Mouse (Mus musculus): ENCODE results near the gene Tmem204. TPM values are rescaled to one million over a fixed set of nuclear protein-coding genes. Genes with fewer than 3 reads are reported as not detected.
A peak's percentile ranks its signal among the peaks of the same experiment; 100 is the strongest.
"Not testable (repeated sequence)": the region's sequence is repeated elsewhere in the genome, so short reads cannot be mapped to it uniquely, and the experiment has no call there.

Gene Tmem204
- total and polyA plus RNA-seq, 3 experiments = 0.10 TPM; not detected in 2

DNA sequence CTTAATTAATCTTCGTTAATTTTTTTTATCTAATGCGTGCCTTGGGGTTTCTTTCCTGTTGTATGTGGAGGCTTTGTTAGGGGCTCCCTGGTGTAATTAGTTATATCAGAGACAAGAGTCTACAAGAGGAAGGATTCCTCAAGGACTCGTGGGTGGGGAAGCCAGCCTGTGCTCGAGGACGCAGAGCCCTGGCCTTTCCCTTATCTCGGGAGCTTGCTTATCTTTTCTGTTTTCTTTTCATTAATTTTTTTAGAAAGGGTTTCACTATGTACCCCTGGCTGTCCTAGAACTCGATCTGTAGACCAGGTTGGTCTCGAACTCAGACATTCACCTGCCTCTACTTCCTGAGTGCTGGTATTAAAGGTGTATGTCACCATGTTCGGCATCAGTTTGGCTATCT lies 44.3 kb upstream of the Tmem204 start:
- no peaks in the 10 kb centered on the region for H3K36me3 ChIP-seq (ENCODE audit: control insufficient read depth in 1 of 2, insufficient read depth in 2 of 2, low read length in 2 of 2)
- H3K4me1 ChIP-seq (ENCODE audit: control insufficient read depth in 1 of 2, insufficient read depth in 2 of 2, low read length in 2 of 2) = peaks cover 0 to 4% of the 10 kb centered on the region in 2 experiments; a peak in 3 of 4 replicates
- no peak overlapping the region for H3K27ac ChIP-seq (ENCODE audit: control insufficient read depth, low read depth, low read length)
- peaks cover 0 to 2% of the 10 kb centered on the region in 2 experiments; a peak in 3 of 4 replicates for H3K27me3 ChIP-seq (ENCODE audit: control insufficient read depth in 1 of 2, insufficient read depth in 2 of 2, low read length in 2 of 2)
- TF ChIP-seq SIN3A (IDR thresholded peaks at IDR 0.05; ENCODE audit: low read length) (0 out of 2 replicates have a peak, but pooled peaks have one; percentile 2), GATA1 (IDR thresholded peaks at IDR 0.05; ENCODE audit: low read depth, low read length) (peak; percentile 59), POLR2AphosphoS5 (IDR thresholded peaks at IDR 0.05; ENCODE audit: borderline replicate concordance, low read depth, low read length) (no peak), ETS1 (IDR thresholded peaks at IDR 0.05; ENCODE audit: low read depth, low read length) (no peak), MYB (IDR thresholded peaks at IDR 0.05; ENCODE audit: low read depth, low read length) (no peak), POLR2A (IDR thresholded peaks at IDR 0.05; ENCODE audit: control insufficient read depth in 1 of 2, insufficient read depth in 1 of 2, low read depth in 1 of 2, low read length in 2 of 2, poor library complexity in 1 of 2) (no peak), ZC3H11A (IDR thresholded peaks at IDR 0.05; ENCODE audit: low read depth, low read length) (no peak), UBTF (IDR thresholded peaks at IDR 0.05; ENCODE audit: borderline replicate concordance, insufficient read depth, low read depth, low read length) (no peak), NELFE (IDR thresholded peaks at IDR 0.05; ENCODE audit: low read depth, low read length) (no peak), MAFK (IDR thresholded peaks at IDR 0.05; ENCODE audit: borderline replicate concordance, low read depth, low read length) (no peak), MYC (IDR thresholded peaks at IDR 0.05; ENCODE audit: low read depth, low read length) (no peak), HCFC1 (IDR thresholded peaks at IDR 0.05; ENCODE audit: low read depth, low read length) (no peak), TBP (IDR thresholded peaks at IDR 0.05; ENCODE audit: low read depth, low read length) (peak; percentile 29; the same call in 1 of the 2 replicates), ELF1 (IDR thresholded peaks at IDR 0.05; ENCODE audit: low read depth, low read length) (no peak), USF1 (IDR thresholded peaks at IDR 0.05; ENCODE audit: low read depth, low read length) (no peak), E2F4 (IDR thresholded peaks at IDR 0.05; ENCODE audit: borderline replicate concordance, low read depth, low read length) (no peak)
- no peaks in the 10 kb centered on the region for H3K9me3 ChIP-seq (replicated peaks; ENCODE audit: insufficient read depth, low read length)
- H3K4me3 ChIP-seq (ENCODE audit: control insufficient read depth in 1 of 2, insufficient read depth in 1 of 2, low read depth in 2 of 2, low read length in 2 of 2) = no peak overlapping the region
- peak; percentile 54 for DNase-seq (ENCODE audit: low read depth, low spot score)
- no peak overlapping the region for H3K9ac ChIP-seq (ENCODE audit: control insufficient read depth, low read depth, low read length, poor library complexity, severe bottlenecking)
- H3K79me2 ChIP-seq (ENCODE audit: control insufficient read depth, insufficient read depth, low read length, poor library complexity) = no peaks in the 10 kb centered on the region

DNA sequence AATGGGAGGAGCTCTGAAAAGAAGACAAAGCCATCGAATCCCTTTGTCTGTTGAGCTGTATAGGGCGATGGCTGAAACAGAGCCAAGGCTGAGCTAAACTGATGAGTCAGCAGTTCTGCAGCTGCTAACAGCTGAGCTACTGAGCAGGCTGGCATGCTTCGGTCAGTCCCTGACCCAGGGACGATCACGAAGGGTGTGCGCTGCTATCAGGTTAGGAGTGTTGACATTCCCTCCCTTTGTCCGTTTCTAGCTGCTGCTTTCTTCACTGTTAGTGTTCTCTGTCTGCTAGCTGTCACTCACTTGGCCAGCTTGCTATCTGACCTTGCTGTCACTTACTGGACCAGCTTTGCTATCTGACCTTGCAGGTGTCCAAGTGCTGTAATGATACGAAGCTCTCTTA lies 43.7 kb upstream of the Tmem204 start:
- Histone ChIP-seq H3K9ac (ENCODE audit: control insufficient read depth, low read depth, low read length, poor library complexity, severe bottlenecking) (no peak overlapping the region), H3K79me2 (ENCODE audit: control insufficient read depth, insufficient read depth, low read length, poor library complexity) (no peaks in the 10 kb centered on the region), H3K27ac (ENCODE audit: control insufficient read depth, low read depth, low read length) (peak overlapping the region; percentile 0; the same call in 1 of the 2 replicates), H3K36me3 (ENCODE audit: control insufficient read depth in 1 of 2, insufficient read depth in 2 of 2, low read length in 2 of 2) (no peaks in the 10 kb centered on the region), H3K9me3 (replicated peaks; ENCODE audit: insufficient read depth, low read length) (no peaks in the 10 kb centered on the region), H3K4me3 (ENCODE audit: control insufficient read depth in 1 of 2, insufficient read depth in 1 of 2, low read depth in 2 of 2, low read length in 2 of 2) (0 out of 4 replicates have a peak overlapping the region, but pooled peaks have one; percentile 1 to 13), H3K4me1 (ENCODE audit: control insufficient read depth in 1 of 2, insufficient read depth in 2 of 2, low read length in 2 of 2) (peaks cover 0 to 4% of the 10 kb centered on the region in 2 experiments; a peak in 3 of 4 replicates), H3K27me3 (ENCODE audit: control insufficient read depth in 1 of 2, insufficient read depth in 2 of 2, low read length in 2 of 2) (peaks cover 0 to 6% of the 10 kb centered on the region in 2 experiments; a peak in 3 of 4 replicates)
- DNase-seq (ENCODE audit: low read depth, low spot score) = peak; percentile 82
- TF ChIP-seq HCFC1 (IDR thresholded peaks at IDR 0.05; ENCODE audit: low read depth, low read length) (no peak), EP300 (IDR thresholded peaks at IDR 0.05; ENCODE audit: low read depth in 1 of 2, low read length in 2 of 2) (peak in 1 of 2 experiments; percentile 21; a peak in 2 of 4 replicates), SIN3A (IDR thresholded peaks at IDR 0.05; ENCODE audit: low read length) (0 out of 2 replicates have a peak, but pooled peaks have one; percentile 31), TBP (IDR thresholded peaks at IDR 0.05; ENCODE audit: low read depth, low read length) (0 out of 2 replicates have a peak, but pooled peaks have one; percentile 6), MAFK (IDR thresholded peaks at IDR 0.05; ENCODE audit: borderline replicate concordance, low read depth, low read length) (peak; percentile 99), ETS1 (IDR thresholded peaks at IDR 0.05; ENCODE audit: low read depth, low read length) (peak; percentile 81), TAL1 (IDR thresholded peaks at IDR 0.05; ENCODE audit: low read length) (no peak)

DNA sequence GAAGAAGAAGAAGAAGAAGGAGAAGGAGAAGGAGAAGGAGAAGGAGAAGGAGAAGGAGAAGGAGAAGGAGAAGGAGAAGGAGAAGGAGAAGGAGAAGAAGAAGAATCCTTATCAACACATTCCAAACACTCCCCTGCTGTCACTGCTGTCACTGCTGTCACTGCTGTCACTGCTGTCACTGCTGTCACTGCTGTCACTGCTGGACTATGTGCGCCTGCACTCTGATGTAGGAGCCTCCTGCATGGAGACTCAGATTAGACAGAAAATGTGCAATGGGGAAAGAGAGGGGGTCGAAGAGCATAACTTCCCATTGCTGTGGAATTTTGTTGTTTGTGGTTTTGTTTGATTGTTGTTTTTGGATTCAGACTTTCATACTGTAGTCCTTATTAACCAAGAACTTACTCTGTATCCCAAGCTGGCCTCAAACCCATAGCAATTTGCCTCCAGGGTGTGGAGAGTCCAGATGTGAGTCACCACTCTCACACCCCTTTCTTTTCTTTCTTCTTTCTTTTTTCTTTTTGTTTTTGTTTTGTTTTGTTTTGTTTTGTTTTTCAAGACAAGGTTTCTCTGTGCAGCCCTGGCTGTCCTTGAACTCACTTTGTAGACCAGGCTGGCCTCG lies 42.2 kb upstream of the Tmem204 start:
- H3K36me3 ChIP-seq (ENCODE audit: control insufficient read depth in 1 of 2, insufficient read depth in 2 of 2, low read length in 2 of 2); H3K27me3 ChIP-seq (ENCODE audit: control insufficient read depth in 1 of 2, insufficient read depth in 2 of 2, low read length in 2 of 2); H3K9ac ChIP-seq (ENCODE audit: control insufficient read depth, low read depth, low read length, poor library complexity, severe bottlenecking); H3K79me2 ChIP-seq (ENCODE audit: control insufficient read depth, insufficient read depth, low read length, poor library complexity); H3K4me1 ChIP-seq (ENCODE audit: control insufficient read depth in 1 of 2, insufficient read depth in 2 of 2, low read length in 2 of 2); H3K4me3 ChIP-seq (ENCODE audit: control insufficient read depth in 1 of 2, insufficient read depth in 1 of 2, low read depth in 2 of 2, low read length in 2 of 2); H3K9me3 ChIP-seq (replicated peaks; ENCODE audit: insufficient read depth, low read length); H3K27ac ChIP-seq (ENCODE audit: control insufficient read depth, low read depth, low read length): not testable (repeated sequence)
- DNase-seq (ENCODE audit: low read depth, low spot score) = peak; percentile 15
